Mouse (Mus musculus) gonadal fat pad, adult 2 months (tissue): ENCODE results near the gene Itga7. TPM values are rescaled to one million over a fixed set of nuclear protein-coding genes. Genes with fewer than 3 reads are reported as not detected.

Experiments used
- DNase-seq: peaks from one replicate; pipeline ENCODE4 v3.0.0-alpha.2; 2012; ENCODE audit warnings: low read depth
- polyA plus RNA-seq: library from polyadenylated mRNA; depleted of rRNA; stranded (reverse); fragments of >200 nt; gene quantifications from 2 replicates; pipeline ENCODE4 v1.2.3, GENCODE M21; 2012; rRNA removed

Itga7 gene
- polyA plus RNA-seq = 85.0 and 170 TPM in 2 replicates

DNA sequence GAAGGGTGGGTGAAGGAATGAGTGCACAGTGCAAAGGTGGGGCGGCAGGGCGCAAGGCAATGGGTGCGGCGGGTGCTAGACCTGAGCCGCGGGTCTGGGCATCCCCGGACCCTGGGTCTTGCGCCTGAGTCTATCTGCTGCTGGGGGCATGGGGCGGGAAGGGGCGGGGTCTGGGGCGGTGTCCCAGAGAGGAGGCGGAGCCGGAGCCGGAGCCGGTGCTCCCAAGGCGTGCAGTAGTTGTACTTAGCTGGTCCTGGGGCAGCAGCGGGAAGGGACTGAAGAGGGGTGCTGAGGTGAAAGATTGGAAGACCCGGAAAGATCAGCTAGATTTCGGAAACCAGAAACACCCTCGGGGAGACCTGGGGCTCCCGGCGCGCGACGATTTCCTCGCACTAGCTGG is at the start of gene Itga7:
Itga7 (plus strand) TSS at position 245 of the 400 bp plus-strand sequence.
- DNase-seq = no peak

DNA sequence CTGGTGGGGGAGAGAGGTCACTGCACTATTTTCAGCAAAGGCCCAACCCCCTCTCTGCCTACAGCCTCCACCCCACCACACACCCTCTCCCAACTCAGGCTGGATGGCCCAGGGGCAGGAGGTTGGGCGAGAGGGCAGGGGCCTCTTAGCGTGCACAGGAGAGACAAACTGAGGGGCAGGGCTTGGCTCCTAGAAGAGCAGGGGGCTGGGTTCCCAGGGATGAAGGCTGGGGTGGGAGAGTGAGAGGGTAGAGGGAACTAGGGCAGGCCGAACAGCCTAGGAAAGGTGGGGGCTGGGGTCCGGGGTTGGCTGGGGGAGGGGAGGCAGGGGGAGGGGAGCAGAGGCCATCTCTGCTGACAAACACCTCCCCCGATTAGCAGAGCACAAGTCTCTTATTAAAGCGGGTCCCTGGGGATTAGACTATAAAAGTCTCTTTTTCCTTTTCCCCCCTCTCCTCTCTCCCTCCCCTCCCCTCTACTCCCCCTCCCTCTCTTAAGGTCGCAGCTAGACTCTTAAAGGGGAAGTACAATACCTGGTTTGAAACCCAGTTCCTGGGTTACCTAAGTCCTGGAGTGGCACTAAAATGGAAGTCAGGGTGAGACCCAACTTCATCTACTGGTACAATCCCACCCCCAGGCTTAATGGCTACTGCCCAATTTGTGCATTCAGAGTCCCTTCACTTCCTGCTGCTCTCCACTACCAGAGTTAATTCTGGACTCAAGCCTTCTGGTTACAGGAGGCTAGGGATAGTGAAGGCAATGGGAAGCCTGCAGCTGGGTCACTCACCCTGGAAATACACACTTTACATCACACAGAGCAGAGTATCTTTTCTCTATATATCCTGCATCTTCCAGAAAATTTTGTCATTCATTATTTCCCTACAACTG is 44.4 kb upstream of the Itga7 start:
- no peak for DNase-seq

DNA sequence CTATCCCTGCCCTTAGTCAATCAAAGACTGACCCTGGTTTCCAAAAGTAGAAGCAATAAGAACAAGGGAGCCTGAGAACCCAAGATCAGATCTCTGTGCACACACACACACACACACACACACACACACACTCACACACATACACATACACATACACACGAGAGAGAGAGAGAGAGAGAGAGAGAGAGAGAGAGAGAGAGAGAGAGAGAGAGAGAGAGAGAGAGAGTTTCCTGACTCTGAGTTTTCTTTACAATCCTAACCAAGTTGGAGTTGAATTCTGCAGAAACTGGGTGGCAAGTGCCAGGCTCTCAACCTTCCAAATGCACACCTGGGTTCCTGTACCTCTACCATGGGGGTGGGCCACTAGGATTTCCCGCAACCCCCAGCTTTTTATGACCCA is 43.8 kb upstream of the Itga7 start:
- DNase-seq = no peak

DNA sequence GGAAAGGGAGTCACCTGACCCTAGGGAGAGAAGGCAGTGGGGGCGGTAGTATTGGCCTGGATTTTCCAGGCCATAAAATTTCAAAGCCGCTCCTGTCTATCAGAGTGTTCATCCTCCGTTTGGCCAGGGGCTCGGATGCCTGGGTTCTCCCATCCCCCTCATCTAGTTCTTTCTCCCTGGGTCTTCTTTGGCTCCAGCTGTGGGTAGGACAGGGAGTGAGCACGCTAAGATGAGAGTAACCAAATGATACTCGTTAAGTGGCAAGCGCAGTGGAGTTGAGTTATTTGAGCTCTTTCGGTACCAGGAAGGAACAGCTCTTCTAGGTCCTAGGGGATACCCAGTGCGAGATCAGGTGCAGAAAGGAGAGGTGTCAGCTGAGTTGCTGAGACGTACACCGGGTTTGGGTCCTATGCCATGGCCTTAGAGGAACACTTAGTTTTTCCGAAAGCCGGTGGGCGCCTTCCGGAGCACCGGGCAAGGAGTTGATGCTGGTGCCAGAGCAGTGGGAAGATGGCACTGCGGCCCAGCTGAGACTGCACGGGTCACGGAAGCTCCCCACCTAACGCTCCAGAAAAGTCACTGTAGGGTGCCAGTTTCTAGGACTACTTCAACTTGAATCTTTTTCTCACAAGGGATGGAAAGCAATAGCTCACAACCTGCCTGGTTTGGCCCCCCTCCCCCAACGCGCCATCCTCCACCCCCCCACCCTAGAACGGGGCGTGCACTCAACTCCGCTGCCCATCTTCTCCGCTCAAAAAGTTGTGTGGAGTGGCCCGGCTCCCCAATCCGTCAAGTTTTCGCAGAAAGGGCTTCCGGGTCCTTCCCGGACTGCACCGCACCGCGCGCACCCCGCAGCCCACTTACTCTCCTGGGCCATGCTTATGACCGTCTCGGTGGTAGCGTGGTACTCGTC is 43.0 kb upstream of the Itga7 start:
- DNase-seq = no peak

DNA sequence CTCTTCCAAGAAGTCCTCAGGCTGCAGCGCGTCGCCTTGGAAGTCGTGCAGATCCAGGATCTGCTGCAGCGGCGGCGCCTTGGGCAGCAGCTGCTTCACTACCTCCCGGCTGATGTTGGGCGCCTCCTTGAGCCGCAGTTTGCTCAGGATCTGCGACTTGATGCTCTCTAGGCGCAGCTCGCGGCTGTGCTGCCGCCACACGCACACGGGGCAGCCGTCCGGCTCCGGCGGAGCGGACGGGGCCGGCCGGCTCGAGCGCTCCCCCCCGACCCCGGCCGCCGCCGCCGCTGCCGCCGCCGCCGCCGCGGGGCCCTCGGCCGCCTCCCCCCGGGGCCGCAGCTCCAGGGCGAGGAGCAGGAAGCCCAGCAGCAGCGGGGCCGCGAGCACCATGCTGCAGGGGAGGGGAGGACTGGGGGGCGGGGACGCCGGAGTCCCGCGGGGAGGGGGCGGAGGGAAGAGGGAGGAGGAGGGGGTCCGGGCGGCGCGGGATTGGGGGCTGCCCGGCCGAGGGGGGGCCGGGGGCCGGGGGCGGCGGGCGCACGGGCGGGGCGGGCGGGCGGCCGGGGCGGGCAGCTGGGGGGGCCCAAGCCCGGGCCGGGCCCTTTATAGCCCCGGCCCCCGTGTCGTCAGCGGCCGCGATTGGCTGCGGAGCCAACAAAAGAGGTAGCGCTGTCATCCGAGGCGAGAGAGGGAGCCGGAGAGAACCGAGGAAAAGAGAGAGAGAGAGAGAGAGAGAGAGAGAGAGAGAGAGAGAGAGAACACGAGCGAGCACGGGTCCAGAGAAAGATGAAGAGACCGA is 42.1 kb upstream of the Itga7 start, which contains the start of gene Gdf11:
Gdf11 (minus strand) TSS at position 423 of the 799 bp plus-strand sequence.
- DNase-seq = no peak

DNA sequence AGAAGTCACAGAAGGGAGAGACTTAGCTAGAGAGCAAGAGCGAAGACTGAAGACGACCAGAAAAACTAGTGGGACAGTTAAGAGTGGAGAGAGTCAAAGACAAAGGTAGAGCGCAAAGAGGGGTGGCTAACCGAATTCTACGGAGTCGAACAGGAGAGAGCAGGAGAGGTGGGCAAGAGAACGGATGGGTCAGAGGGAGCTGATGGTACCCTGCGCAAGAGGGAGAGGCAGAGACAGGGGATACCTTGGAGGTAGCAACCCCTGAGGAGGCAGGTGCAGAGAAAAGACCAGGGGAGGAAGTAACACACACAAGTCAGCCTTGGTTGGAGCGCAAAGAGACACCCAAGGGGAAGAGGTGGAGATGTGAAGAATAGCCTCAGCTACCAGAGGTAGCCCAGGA is 41.4 kb upstream of the Itga7 start:
- DNase-seq = no peak

DNA sequence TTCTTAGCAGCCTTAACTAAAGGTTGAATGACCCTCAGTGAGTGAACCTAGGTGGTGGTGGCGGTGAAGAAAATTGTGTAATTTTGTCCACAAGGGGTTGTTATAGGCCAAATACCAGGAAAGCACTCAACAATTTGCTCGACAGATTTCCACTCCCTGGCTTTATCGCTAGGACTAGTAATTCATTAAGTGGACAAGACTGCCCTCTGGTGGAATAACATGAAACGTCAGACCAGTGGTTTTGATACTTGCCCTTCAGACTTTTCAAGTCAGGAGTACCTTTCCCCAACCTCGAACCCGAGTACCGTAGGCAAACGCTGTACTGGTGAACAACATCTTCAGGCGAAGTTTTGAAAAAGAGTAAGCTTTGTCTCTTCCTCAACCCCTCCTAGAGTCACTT is 38.2 kb upstream of the Itga7 start:
- DNase-seq = no peak

DNA sequence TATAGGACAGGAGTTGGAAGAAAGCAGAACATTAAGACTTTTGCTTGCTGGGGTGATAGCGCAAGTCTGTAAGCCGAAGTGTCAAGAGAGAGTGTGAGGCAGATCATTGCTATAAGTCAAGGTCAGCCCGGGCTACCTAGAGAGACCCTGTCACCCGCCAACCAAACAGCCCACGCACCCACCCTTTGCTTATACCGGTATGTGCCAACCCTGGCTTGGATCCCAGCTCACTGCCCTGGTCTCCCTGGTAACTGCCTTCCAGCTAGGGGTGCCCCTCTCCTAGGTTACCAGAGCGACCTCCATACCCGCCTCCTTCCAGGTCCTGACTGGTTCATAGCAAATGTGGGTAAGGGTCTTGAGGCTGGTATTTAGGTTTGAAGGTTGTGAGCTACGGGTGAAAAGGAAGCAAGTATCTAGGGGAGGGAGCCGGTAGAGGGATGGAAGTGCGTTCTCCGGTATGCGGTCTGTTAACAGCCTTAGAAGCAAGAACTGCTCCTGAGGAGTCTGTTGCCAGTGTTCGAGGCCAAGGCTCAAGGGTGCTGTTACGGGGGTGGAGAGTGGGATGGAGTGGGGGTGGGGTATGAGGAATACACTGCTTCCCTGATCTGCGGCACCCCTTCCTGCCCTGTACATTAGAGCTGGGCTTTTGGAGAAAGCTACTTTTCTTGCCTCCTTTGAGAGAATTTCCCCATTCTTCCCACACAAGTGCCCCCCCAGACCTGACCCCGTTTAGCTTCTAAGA is 37.5 kb upstream of the Itga7 start:
- no peak for DNase-seq

DNA sequence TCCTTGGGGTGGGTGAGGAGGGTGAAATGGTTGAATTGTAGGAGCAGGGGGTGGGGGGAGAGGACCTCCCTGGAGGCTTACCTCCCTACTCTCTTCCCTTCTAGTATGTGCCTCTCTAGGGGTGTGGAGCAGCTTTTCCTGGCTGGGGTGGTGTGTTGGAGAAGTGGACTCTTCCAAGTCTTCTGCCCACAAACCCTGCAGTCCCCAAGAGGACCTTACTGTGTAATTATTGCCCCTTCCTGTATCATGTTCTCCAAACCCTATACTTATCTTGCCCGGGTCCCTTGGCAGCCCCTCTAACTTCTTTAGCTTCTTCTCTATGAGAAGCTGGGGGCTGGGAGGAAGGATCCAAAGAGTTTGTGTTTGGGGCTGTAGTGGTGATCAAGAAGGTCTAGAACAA is 36.8 kb upstream of the Itga7 start:
- DNase-seq = no peak

DNA sequence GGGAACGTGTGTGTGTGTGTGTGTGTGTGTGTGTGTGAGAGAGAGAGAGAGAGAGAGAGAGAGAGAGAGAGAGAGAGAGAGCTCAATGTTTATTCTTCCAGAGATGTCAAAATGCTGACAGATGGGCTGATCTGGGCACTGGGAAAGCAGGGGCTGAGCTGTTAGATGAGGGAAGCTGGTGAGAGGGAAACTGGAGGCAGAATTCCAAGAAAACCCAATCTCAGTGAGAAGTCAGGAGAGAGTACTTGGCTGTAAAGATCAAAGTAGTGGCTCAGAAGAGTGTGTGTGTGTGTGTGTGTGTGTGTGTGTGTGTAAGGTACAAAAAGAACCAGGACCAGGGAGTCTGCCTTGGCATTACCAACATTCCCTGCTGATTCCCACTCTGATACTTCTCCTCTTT is 36.1 kb upstream of the Itga7 start:
- no peak for DNase-seq

DNA sequence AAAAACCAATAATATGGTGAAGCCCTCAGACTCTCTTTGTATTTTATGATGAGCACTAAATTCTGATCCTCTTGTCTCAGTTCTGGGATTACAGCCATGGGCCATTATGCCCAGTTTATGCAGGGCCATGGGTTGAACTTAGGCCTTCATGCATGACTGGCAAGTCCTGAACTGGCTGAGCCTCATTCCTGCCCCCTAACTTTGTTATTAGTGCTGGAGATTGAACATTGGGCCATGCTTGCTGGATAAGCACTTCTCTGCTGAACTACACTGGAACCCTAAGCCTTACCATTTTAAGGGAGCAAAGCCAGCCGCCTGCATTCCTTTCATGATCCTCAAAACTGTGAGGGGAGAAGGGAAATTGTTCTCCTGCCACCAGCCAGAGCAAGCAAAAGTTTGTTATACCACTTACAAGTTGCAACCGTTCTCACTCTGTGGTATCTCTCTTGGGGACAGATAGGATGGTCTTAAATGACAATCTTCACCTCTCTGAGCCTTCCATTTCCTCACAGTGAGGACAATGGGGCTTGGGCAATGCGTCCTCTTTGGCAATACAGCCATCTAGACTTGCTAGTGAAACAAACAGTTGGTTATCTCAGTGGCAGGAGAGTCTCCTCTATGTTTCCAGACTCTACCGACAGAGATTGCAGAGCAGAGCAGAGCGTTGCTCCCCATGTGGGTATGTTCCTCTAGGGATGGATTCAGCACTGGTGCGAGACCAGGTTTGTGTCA is 33.7 kb upstream of the Itga7 start:
- DNase-seq = no peak

DNA sequence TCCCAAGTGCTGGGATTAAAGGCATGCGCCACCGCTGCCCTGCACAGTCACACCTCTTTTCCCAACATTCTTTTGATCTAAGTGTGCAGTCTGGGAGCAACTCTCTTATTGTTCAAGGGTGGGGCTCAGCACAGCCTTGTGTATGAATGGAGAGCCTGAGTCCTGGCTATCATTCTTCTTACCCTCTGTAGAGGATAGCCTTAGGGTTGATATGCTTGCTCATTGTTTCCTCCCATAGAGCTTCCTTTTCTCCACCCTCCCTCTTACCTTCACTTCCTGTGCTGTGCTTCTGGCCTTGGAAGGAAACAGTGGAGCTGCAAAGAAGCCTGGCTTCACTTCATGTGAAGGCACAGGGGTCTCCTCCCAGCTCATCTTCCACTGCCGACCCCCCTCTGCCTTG is 32.9 kb upstream of the Itga7 start, which contains the start of gene Cd63:
Cd63 (plus strand) TSS at position 292 of the 400 bp plus-strand sequence.
- DNase-seq = no peak

DNA sequence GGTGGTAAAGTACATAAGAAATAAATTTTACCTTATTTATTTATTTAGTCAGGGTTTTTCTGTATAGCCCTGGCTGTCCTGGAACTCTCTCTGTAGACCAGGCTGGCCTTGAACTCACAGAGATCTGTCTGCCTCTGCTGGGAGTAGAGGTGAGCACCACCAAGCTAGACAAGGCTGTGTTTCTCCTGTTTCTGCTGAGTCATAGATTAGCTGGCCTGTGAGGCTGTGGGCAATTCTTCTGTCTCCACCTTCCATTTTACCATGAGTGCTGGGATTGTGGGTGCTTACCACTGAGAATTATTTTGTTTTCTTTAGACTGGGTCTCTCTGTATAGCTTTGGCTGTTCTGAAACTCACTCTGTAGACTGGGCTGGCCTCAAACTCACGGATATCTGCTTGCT is 32.2 kb upstream of the Itga7 start:
- DNase-seq = no peak

DNA sequence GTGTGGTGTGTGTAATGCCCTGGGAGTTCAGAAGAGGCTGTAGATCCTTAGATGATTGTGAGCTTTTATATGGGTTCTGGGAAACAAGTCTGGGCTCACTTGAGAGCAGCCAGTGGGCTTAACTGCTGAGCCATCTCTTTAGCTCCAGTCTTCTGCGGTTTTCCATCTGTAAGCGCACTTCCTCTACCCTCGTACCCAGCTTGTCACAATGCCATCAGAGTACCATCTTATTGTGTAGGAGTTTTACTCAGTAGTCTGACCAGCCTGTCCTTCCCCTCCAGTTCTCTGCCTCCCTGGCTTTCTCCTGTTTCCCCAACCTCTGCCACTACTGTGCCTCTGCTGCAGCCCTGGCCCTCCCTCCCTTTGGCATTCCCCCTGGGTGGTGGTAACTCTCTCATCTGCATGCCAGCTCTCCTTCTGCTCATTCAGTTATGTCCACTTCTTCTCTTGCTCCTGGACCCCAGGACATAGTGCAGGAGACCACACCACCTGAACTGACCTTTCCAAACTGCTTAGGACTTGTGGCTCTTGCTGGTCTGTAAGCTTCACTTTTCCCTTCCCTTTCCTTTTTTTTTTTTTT is 31.1 kb upstream of the Itga7 start:
- no peak for DNase-seq

DNA sequence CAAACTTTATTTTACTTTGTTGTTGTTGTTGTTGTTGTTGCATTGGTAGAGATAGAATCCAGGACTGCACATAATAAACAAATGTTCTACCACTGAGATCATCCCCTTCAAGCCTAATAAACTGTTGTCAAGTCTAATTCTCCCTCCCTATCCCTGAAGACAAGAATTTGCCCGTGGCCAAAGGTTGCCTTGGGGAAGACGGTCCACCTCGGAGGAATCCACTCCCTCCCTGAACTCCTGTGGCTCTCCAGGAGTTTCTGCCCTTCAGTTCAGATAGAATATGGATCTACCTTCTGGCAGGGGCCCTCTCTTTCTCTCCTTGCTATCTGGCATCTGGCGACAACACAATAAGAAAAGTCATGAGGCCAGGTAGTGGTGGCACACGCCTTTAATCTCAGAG is 28.8 kb upstream of the Itga7 start:
- DNase-seq = no peak

DNA sequence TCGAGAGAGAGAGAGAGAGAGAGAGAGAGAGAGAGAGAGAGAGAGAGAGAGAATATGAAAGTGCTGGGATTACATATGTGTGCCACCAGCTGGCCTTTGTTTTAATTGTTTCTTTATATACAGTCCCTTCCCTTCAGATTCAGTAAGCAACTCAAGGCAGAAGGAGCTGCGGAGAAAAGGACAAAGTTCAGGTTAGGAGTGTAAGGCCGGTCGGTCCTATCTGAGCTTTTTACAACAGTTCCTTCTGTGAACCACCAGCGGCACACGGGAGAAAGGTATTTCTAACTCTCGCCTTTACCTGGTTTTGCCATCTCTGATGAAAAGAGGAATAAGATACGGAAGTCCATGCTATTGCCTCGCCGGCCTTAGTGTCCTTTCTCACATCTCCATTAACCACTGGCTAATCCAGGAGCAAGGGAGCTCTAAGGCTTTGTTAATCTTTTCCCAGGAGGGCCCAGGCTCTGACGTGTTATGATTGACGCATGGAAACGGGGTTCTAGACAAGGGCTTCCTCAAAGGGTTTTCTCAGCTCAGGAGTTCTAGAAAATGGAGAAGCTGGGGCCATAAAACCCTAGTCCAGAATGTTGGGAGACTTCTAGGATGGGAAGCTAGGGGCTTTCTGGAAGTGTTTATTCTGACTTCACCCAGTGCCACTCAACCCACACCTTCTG is 24.7 kb upstream of the Itga7 start:
- DNase-seq = no peak

DNA sequence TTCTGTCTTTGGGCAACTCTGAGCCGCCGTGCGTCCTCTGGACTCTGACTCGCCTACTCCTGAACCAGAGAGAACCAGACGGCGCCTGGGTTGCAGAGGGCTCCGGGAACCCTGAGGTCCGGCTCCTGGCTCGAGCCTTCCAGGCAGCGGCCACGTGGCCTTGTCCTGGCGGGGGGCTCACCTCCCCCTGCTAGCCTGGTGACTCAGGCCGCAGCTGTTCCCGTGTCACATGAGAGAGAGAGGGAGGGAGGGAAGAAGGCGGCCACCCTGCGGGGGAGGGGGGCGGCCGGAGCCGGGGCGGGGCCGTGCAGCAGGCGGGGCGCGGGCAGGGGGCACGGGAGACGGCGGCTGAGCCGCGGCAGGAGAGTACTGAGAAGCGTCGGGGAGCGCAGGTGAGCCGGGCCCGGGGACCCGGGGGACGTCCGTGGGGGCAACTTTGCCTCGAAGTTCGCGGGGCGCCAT is 24.0 kb upstream of the Itga7 start:
- no peak for DNase-seq

DNA sequence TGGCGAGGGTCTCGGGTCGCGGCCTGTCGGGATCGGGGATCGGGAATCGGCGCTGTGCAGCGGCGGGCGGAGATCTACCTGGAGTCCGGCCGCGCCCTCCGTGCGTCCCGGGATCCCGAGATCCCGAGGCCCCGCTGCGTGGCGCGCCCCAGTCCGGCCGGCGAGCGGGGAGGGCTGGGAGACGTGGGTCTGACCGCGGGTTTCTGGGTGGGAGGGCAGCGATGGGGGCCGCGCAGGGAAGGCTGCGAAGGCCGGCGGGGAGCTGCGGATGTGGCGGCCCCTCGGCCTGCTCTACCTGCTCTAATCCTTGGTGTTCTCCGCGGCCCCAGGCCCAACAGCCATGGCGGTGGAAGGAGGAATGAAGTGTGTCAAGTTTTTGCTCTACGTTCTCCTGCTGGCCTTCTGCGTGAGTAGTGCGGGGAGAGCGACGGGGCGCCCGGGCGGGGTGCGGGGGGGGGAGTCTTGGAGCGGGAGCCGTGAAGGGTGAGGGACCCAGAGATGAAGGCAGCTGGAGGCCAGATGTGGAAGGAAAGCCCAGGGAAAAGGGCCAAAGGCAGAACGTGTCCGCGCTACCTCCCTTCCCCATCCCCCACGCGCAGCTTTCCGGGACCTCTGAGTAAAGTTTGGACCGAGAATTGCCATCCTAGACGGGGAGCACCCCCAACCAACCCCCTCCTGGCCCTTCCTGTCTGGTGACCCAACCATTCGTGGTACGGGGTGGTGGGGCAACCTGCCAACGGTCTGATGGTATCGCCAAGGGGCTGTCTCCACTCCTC is 23.4 kb upstream of the Itga7 start:
- DNase-seq = no peak
